Mouse (Mus musculus) heart, adult 2 months (tissue): ENCODE data around the gene Dhx16. TPM values are rescaled to one million over a fixed set of nuclear protein-coding genes. Genes with fewer than 3 reads are reported as not detected.

Experiments
- DNase-seq, 2 experiments: peaks; one replicate each; pipeline ENCODE4 v3.0.0; 2021
- H3K27ac ChIP-seq: fragments of 200-600 bp; 2 replicates; pipeline ENCODE4 v1.8.1; 2022
- H3K27me3 ChIP-seq: fragments of 200-500 bp; 2 replicates; pipeline ENCODE4 v1.6.1; 2012; ENCODE audit warnings: mild to moderate bottlenecking, low read length, inconsistent platforms, mixed read lengths; ENCODE audit not compliant: control insufficient read depth, insufficient read depth
- H3K36me3 ChIP-seq: fragments of 200-500 bp; 2 replicates; pipeline ENCODE4 v1.6.1; 2012; ENCODE audit warnings: low read length, inconsistent platforms; ENCODE audit not compliant: control insufficient read depth, insufficient read depth
- H3K4me1 ChIP-seq: fragments of 200-500 bp; 2 replicates; pipeline ENCODE4 v1.6.1; 2011; ENCODE audit warnings: low read length; ENCODE audit not compliant: control insufficient read depth, insufficient read depth
- H3K4me3 ChIP-seq: fragments of 200-600 bp; 2 replicates; pipeline ENCODE4 v1.8.1; 2022
- H3K79me2 ChIP-seq: fragments of 200-500 bp; replicated peaks from 2 replicates; pipeline ENCODE4 v1.6.1; 2012; ENCODE audit warnings: mild to moderate bottlenecking, inconsistent platforms, low read length, moderate library complexity, mixed read lengths; ENCODE audit not compliant: control insufficient read depth, insufficient read depth
- H3K9ac ChIP-seq: fragments of 200-500 bp; 2 replicates; pipeline ENCODE4 v1.6.1; 2012; ENCODE audit warnings: low read depth, mild to moderate bottlenecking, control low read depth, inconsistent platforms, low read length, mixed read lengths
- CTCF ChIP-seq: fragments of 200-600 bp; IDR thresholded peaks from 2 replicates; pipeline ENCODE4 v1.8.1; 2022; ENCODE audit warnings: antibody characterized with exemption, mild to moderate bottlenecking, moderate library complexity
- EP300 ChIP-seq: fragments of 200-500 bp; IDR thresholded peaks from 2 replicates; pipeline ENCODE4 v1.6.1; 2011; ENCODE audit warnings: low read depth, low read length, control low read depth; ENCODE audit not compliant: insufficient read depth
- POLR2A ChIP-seq: fragments of 200-500 bp; IDR thresholded peaks from 2 replicates; pipeline ENCODE4 v1.6.1; 2011; ENCODE audit warnings: mild to moderate bottlenecking, low read depth, low read length, control low read depth; ENCODE audit not compliant: insufficient read depth
- WGBS: fragments of 180-500 bp; shearing (Covaris S2); methylation state at CpG from one replicate; pipeline ENCODE4 v1.1.7; 2018; 5-methylcytosine and 5-hydroxymethylcytosine counted together
- intact Hi-C: fragments of 180-260 bp; cut with DNase I; formaldehyde crosslinking; loops from one replicate; pipeline ENCODE4 v1.15.1; 2025
- polyA plus RNA-seq: library from polyadenylated mRNA; depleted of rRNA; stranded (reverse); fragments of >200 nt; gene quantifications from 2 replicates; pipeline ENCODE4 v1.2.3, GENCODE M21; 2012
- total RNA-seq, 2 experiments: library from RNA; stranded (reverse); gene quantifications; 2 replicates each; pipeline ENCODE4 v1.2.3; 2021

Gene Dhx16
- total and polyA plus RNA-seq, 3 experiments: 19.3 to 27.7 (median 20.3) TPM

GRCm38 (mm10) chr17:35874721-35875120 is 4.9 kb upstream of the Dhx16 start:
- H3K4me1 ChIP-seq: peaks cover 10% of the 10 kb centered on the region
- intact Hi-C loops: no loop called here
- no peaks in the 10 kb centered on the region for H3K79me2 ChIP-seq
- no peak overlapping the region for H3K4me3 ChIP-seq
- H3K36me3 ChIP-seq: peaks cover 9% of the 10 kb centered on the region; the same call in 1 of the 2 replicates
- no peak overlapping the region for H3K27ac ChIP-seq
- no peak for DNase-seq
- no peaks in the 10 kb centered on the region for H3K27me3 ChIP-seq
- no peak overlapping the region for H3K9ac ChIP-seq
- WGBS: 48% methylated on average over 6 of the region's 6 CpGs
- TF ChIP-seq POLR2A (no peak), EP300 (no peak), CTCF (no peak)

GRCm38 (mm10) chr17:35882924-35883323 is 3.3 kb downstream of the Dhx16 start:
- no peaks in the 10 kb centered on the region for H3K36me3 ChIP-seq
- intact Hi-C loops: no loop called here
- H3K27me3 ChIP-seq: no peaks in the 10 kb centered on the region
- H3K79me2 ChIP-seq: no peaks in the 10 kb centered on the region
- no peak overlapping the region for H3K4me3 ChIP-seq
- TF ChIP-seq EP300: no peak
- no peak for TF ChIP-seq POLR2A
- no peak for TF ChIP-seq CTCF
- H3K9ac ChIP-seq: no peak overlapping the region
- H3K27ac ChIP-seq: no peak overlapping the region
- H3K4me1 ChIP-seq: peaks cover 3% of the 10 kb centered on the region
- DNase-seq: no peak
- 87% methylated on average over 17 of the region's 17 CpGs for WGBS

- no peaks in the 10 kb centered on the region for H3K36me3 ChIP-seq
Measured at GRCm38 (mm10) chr17:35883777-35884176, 4.2 kb downstream of the Dhx16 start.

GRCm38 (mm10) chr17:35887725-35888124 is 8.1 kb downstream of the Dhx16 start:
- H3K9ac ChIP-seq: no peak overlapping the region
- DNase-seq: no peak
- no peaks in the 10 kb centered on the region for H3K79me2 ChIP-seq
- intact Hi-C loops: no loop called here
- no peaks in the 10 kb centered on the region for H3K36me3 ChIP-seq
- H3K4me1 ChIP-seq: no peaks in the 10 kb centered on the region
- 86% methylated on average over 14 of the region's 17 CpGs for WGBS
- H3K27ac ChIP-seq: no peak overlapping the region
- TF ChIP-seq EP300 (no peak), POLR2A (no peak), CTCF (no peak)
- no peaks in the 10 kb centered on the region for H3K27me3 ChIP-seq
- H3K4me3 ChIP-seq: no peak overlapping the region

More at GRCm38 (mm10) chr17:35883777-35884176, 4.2 kb downstream of the Dhx16 start:
- H3K9ac ChIP-seq: no peak overlapping the region
- no peak for DNase-seq
- intact Hi-C loops: no loop called here
- no peak overlapping the region for H3K27ac ChIP-seq
- TF ChIP-seq EP300: no peak
- TF ChIP-seq POLR2A: no peak
- no peak for TF ChIP-seq CTCF
- no peak overlapping the region for H3K4me3 ChIP-seq
- H3K79me2 ChIP-seq: no peaks in the 10 kb centered on the region
- 96% methylated on average over 14 of the region's 14 CpGs for WGBS
- H3K27me3 ChIP-seq: no peaks in the 10 kb centered on the region
- peaks cover 3% of the 10 kb centered on the region for H3K4me1 ChIP-seq

- 1% methylated on average over 75 of the region's 86 CpGs for WGBS
- Histone ChIP-seq H3K4me3 (peak within 1 kb of the TSS; percentile 95), H3K36me3 (no peaks in the 10 kb centered on the region), H3K4me1 (peaks cover 5% of the 10 kb centered on the region), H3K79me2 (no peaks in the 10 kb centered on the region), H3K9ac (peak within 1 kb of the TSS; percentile 98), H3K27ac (peak within 1 kb of the TSS; percentile 90), H3K27me3 (no peaks in the 10 kb centered on the region)
- TF ChIP-seq POLR2A (peak; percentile 17; the same call in 1 of the 2 replicates), EP300 (no peak)
- intact Hi-C loops: loop anchor here (1.0 to 2.0 kb wide), 2 partner anchors 17 to 20 kb away; partner anchors contain the start of genes Mrps18b and Ppp1r10
- DNase-seq: peak; percentile 94 to 96
Measured at GRCm38 (mm10) chr17:35896781-35897643, 17.4 kb downstream of the Dhx16 start, which contains the start of gene 2310061I04Rik. Gene 2310061I04Rik, minus strand, starts transcription at chr17:35897431.
